Mouse (Mus musculus): ENCODE measurements around the gene Tpcn2. TPM values are rescaled to one million over a fixed set of nuclear protein-coding genes. Genes with fewer than 3 reads are reported as not detected.

Tpcn2 gene
- 14.8 TPM for polyA plus RNA-seq (2017; shearing (Covaris generic))

GRCm38 (mm10) chr7:145283487-145284187 lies at the start of gene Tpcn2:
Tpcn2 (minus strand) TSS chr7:145284011.

GRCm38 (mm10) chr7:145314785-145315411 lies 31.1 kb upstream of the Tpcn2 start, which contains the start of gene Mrgprd:
Mrgprd (plus strand) TSS chr7:145314835.

GRCm38 (mm10) chr7:145300321-145301007 lies 16.7 kb upstream of the Tpcn2 start, which contains the start of gene Mrgprf:
Mrgprf (plus strand) TSS chr7:145300828.

GRCm38 (mm10) chr7:145208006-145208405 lies 75.8 kb downstream of the Tpcn2 start, which contains the start of gene 1810010D01Rik:
1810010D01Rik (minus strand) TSS chr7:145208119.

Other genes with a start within 250 kb of the Tpcn2 start
- not detected for gene 1810010D01Rik, start 75.9 kb downstream of the Tpcn2 start, polyA plus RNA-seq (2017; shearing (Covaris generic))
- gene Mrgprf, start 16.8 kb upstream of the Tpcn2 start, polyA plus RNA-seq (2017; shearing (Covaris generic)): not detected
- not detected for gene Mrgprd, start 30.8 kb upstream of the Tpcn2 start, polyA plus RNA-seq (2017; shearing (Covaris generic))